Mouse (Mus musculus) olfactory bulb, adult 2 months (tissue): Measurements from ENCODE around the gene Fat2.

Source experiments
- CTCF ChIP-seq: fragments of 200-500 bp; IDR thresholded peaks from 2 replicates; pipeline ENCODE4 v1.5.1; 2012; ENCODE audit warnings: low read depth, mild to moderate bottlenecking, low read length, moderate library complexity; ENCODE audit not compliant: insufficient read depth
- POLR2A ChIP-seq: fragments of 200-500 bp; IDR thresholded peaks from 2 replicates; pipeline ENCODE4 v1.6.1; 2012; ENCODE audit warnings: mild to moderate bottlenecking, low read depth, low read length, moderate library complexity; ENCODE audit not compliant: insufficient read depth

GRCm38 (mm10) chr11:55234288-55234687 lies 102.1 kb downstream of the Fat2 start:
- no peak for TF ChIP-seq POLR2A
- no peak for TF ChIP-seq CTCF
